Mouse (Mus musculus) kidney, adult 2 months (tissue): ENCODE data around the gene Dlgap1.

Source experiments
- CTCF ChIP-seq: fragments of 200-500 bp; conservative IDR thresholded peaks from 2 replicates; pipeline ENCODE4 v1.5.1; 2011; ENCODE audit warnings: low read depth, mild to moderate bottlenecking, control low read depth, low read length, moderate library complexity, mixed read lengths; ENCODE audit not compliant: insufficient read depth, insufficient read length
- POLR2A ChIP-seq: fragments of 200-500 bp; IDR thresholded peaks from one replicate; pipeline ENCODE4 v1.6.1; 2011; ENCODE audit warnings: low read depth, low read length, control low read depth

- TF ChIP-seq POLR2A = no peak
- peak; percentile 94 for TF ChIP-seq CTCF
Measured at GRCm38 (mm10) chr17:70755039-70755668, 786.3 kb downstream of the Dlgap1 start.
